8 mouse cellular contexts compared by ENCODE assay signal in the genomic region with DNA sequence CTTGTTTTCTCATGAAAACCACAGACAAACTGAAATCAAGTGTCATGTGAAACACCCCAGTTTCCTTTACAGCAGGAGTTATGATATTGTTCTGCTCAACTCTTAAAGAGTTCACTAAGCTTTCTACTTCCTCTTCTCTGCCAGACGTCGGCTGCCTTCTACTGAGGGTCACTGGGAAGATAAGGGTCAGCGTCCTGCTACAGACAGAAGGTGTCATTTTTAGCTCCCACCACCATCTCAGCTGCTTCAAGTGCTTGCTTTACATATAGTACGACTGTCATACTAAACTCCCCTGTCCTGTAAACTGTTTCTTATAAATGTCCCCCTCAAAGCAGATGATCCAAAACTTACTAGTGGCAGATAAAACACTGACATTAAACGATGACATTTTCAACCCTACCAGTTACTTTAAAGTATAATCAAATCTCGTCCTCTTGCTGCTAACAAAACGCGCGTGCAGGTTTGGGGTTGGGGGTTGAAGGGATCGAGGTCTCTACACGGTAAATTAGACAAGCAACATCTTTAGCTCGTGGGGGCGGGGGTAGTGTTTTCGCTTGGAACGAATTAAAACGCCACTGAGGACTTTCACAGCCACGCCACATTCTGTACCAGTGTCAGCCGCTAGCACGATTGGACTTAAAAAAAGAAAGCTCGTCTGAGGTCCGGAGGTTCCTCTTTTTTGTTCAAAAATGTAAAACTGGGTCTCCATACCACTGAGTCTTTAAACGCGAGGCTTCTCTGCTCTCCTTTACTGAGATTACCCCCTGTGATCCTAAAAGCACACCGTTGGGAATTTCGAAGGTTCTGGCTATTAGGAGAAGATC. TPM values are rescaled to one million over a fixed set of nuclear protein-coding genes. Genes with fewer than 3 reads are reported as not detected.
DNase-seq lines count a peak whose midpoint lies in the region; ATAC-seq lines count a peak whose summit lies in the region.

No protein-coding gene starts in this region.

- H3K27ac ChIP-seq in embryonic facial prominence, embryonic 15.5 days (replicated peaks) = peak overlapping the region; percentile 95

- 0 out of 2 replicates have a peak, but pooled peaks cover 3% of the 10 kb centered on the region for H3K4me1 ChIP-seq in embryonic facial prominence, embryonic 15.5 days
- H3K4me1 ChIP-seq in megakaryocyte, embryonic 14.5 days = peaks cover 23% of the 10 kb centered on the region

- H3K27me3 ChIP-seq in embryonic facial prominence, embryonic 15.5 days = no peaks in the 10 kb centered on the region
- H3K27me3 ChIP-seq in megakaryocyte, embryonic 14.5 days (replicated peaks) = no peaks in the 10 kb centered on the region

- H3K4me2 ChIP-seq in embryonic facial prominence, embryonic 15.5 days (replicated peaks) = peak overlapping the region; percentile 72

- no peaks in the 10 kb centered on the region for H3K36me3 ChIP-seq in embryonic facial prominence, embryonic 15.5 days
- peaks cover 4% of the 10 kb centered on the region for H3K36me3 ChIP-seq in megakaryocyte, embryonic 14.5 days (replicated peaks; ENCODE audit: low read length)

- peak overlapping the region; percentile 86 for H3K4me3 ChIP-seq in embryonic facial prominence, embryonic 15.5 days (replicated peaks)
- peak overlapping the region; percentile 96 for H3K4me3 ChIP-seq in megakaryocyte, embryonic 14.5 days (replicated peaks)

- H3K9ac ChIP-seq in embryonic facial prominence, embryonic 15.5 days = peak overlapping the region; percentile 61

- peak; percentile 46 to 81 for DNase-seq in adrenal gland, adult (ENCODE audit: inconsistent age in 2 of 2, low spot score in 1 of 2)
- DNase-seq in adrenal gland, postnatal 4 days (ENCODE audit: low spot score in 2 of 2) = no peak
- peak; percentile 48 for DNase-seq in adrenal gland, postnatal 14 days
- DNase-seq in heart, postnatal 14 days = peak; percentile 13 to 32
- peak; percentile 19 to 51 for DNase-seq in kidney, postnatal 36 days
- peak; percentile 26 for DNase-seq in skeletal muscle tissue, adult 2 months (ENCODE audit: low read depth, low spot score)

- H3K9me3 ChIP-seq in embryonic facial prominence, embryonic 15.5 days (replicated peaks) = no peaks in the 10 kb centered on the region
- H3K9me3 ChIP-seq in megakaryocyte, embryonic 14.5 days = peaks cover 10% of the 10 kb centered on the region

- WGBS in embryonic facial prominence, embryonic 15.5 days = under 1% methylated on average over 25 of the region's 25 CpGs

- ATAC-seq in embryonic facial prominence, embryonic 15.5 days (ENCODE audit: insufficient number of reproducible peaks, low FRiP score, low TSS enrichment, low read depth) = 0 out of 2 replicates have a peak, but pooled peaks have one; percentile 21

- intact Hi-C loops in heart, postnatal 14 days (cut with DNase I) = loop anchor here (5.0 kb wide), 1 partner anchor 103 kb away; a partner anchor contains a TSS

RNA-seq across cellular contexts. Expression of a gene that starts 0.9 kb away (rescaled TPM):
- 1 to 10 TPM; 5.2 to 5.8 TPM for total RNA-seq in adrenal gland, postnatal 4 days (2021)
- 7.4 and 7.8 TPM in 2 replicates for total RNA-seq in adrenal gland, postnatal 14 days (2021)
- polyA plus RNA-seq in embryonic facial prominence, embryonic 15.5 days (2015; fragmentation: Nextera tagmentation; extraction: Ambion mirVana) = 1.3 and 1.5 TPM in 2 replicates
- total RNA-seq in heart, postnatal 14 days (2021) = 1 to 10 TPM; 8.1 to 8.5 TPM
- 0.08 TPM in 1 of 2 replicates, not detected in the other for polyA plus RNA-seq in megakaryocyte, embryonic 14.5 days (2012; ENCODE audit: insufficient read depth, low replicate concordance)

Comparison
In these comparisons a context has a peak if more than half of its experiments do, and no peak if none do; other contexts are left out.
1. DNase-seq: peak in adrenal gland, adult (2 of 2), adrenal gland, postnatal 14 days (single experiment), heart, postnatal 14 days (2 of 2), kidney, postnatal 36 days (2 of 2) and skeletal muscle tissue, adult 2 months (single experiment); none in adrenal gland, postnatal 4 days (0 of 2).